Mouse (Mus musculus) thymus, adult 2 months (tissue): ENCODE data around the gene Gsdmc3. TPM values are rescaled to one million over a fixed set of nuclear protein-coding genes. Genes with fewer than 3 reads are reported as not detected.
"Not testable (repeated sequence)": the region's sequence is repeated elsewhere in the genome, so short reads cannot be mapped to it uniquely, and the experiment has no call there.

Experiments used
- DNase-seq: peaks from one replicate; pipeline ENCODE4 v3.0.0; 2021
- H3K27ac ChIP-seq: fragments of 200-500 bp; 2 replicates; pipeline ENCODE4 v1.5.1; 2012; ENCODE audit warnings: low read length, control low read depth; ENCODE audit not compliant: control insufficient read depth, insufficient read depth
- H3K27me3 ChIP-seq: fragments of 200-500 bp; 2 replicates; pipeline ENCODE4 v1.6.1; 2012; ENCODE audit warnings: mild to moderate bottlenecking, low read length, moderate library complexity, mixed read lengths; ENCODE audit not compliant: control insufficient read depth, insufficient read depth
- H3K36me3 ChIP-seq: fragments of 200-500 bp; 2 replicates; pipeline ENCODE4 v1.6.1; 2012; ENCODE audit warnings: mild to moderate bottlenecking, low read length, moderate library complexity; ENCODE audit not compliant: control insufficient read depth, insufficient read depth
- H3K4me1 ChIP-seq: fragments of 200-500 bp; replicated peaks from 2 replicates; pipeline ENCODE4 v1.6.1; 2012; ENCODE audit warnings: low read length; ENCODE audit not compliant: control insufficient read depth, insufficient read depth
- H3K4me3 ChIP-seq: fragments of 200-500 bp; 2 replicates; pipeline ENCODE4 v1.5.1; 2012; ENCODE audit warnings: mild to moderate bottlenecking, low read length, control low read depth, moderate library complexity; ENCODE audit not compliant: control insufficient read depth, insufficient read depth
- CTCF ChIP-seq: fragments of 200-500 bp; IDR thresholded peaks from 2 replicates; pipeline ENCODE4 v1.5.1; 2012; ENCODE audit warnings: mild to moderate bottlenecking, control low read depth, low read length, moderate library complexity, borderline replicate concordance; ENCODE audit not compliant: control insufficient read depth, poor library complexity, insufficient read depth; ENCODE audit errors: extremely low read depth
- POLR2A ChIP-seq: fragments of 200-500 bp; IDR thresholded peaks from 2 replicates; pipeline ENCODE4 v1.6.1; 2012; ENCODE audit warnings: mild to moderate bottlenecking, low read length, control low read depth, moderate library complexity; ENCODE audit not compliant: control insufficient read depth, poor library complexity, insufficient read depth; ENCODE audit errors: extremely low read depth
- WGBS: fragments of 180-500 bp; shearing (Covaris S2); methylation state at CpG from one replicate; pipeline ENCODE4 v1.1.7; 2018; 5-methylcytosine and 5-hydroxymethylcytosine counted together
- polyA plus RNA-seq: library from polyadenylated mRNA; depleted of rRNA; stranded (reverse); fragments of >200 nt; gene quantifications from 2 replicates; pipeline ENCODE4 v1.2.3, GENCODE M21; 2012; rRNA removed

The Gsdmc3 gene
- 0.08 and 0.26 TPM in 2 replicates for polyA plus RNA-seq

DNA sequence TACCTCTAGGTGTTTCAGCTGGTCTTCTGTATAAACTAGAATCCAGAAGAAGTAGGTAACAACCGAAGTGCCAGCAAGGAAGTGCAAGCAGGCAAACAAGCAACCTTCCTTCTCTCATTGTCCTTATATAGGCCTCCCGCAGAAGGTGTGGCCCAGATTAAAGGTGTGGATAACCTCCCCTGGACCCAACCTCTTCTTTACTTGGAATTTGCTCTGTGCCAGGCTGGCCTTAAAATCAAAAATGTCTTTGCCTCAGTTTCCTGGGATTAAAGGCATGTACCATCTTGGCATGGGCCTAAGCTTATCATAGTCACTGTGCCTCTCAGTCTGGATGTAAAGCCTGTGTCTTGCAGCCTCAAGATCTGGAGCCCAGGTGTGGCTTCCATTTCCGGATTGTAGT lies at the start of gene Gsdmc3:
Gene Gsdmc3 (minus strand): TSS at position 101 of the 400 bp plus-strand sequence.
- not testable (repeated sequence) for H3K27me3 ChIP-seq, DNase-seq, H3K4me1 ChIP-seq, H3K36me3 ChIP-seq, H3K27ac ChIP-seq, H3K4me3 ChIP-seq
- WGBS: 93% methylated on average over 1 of the region's 3 CpGs

DNA sequence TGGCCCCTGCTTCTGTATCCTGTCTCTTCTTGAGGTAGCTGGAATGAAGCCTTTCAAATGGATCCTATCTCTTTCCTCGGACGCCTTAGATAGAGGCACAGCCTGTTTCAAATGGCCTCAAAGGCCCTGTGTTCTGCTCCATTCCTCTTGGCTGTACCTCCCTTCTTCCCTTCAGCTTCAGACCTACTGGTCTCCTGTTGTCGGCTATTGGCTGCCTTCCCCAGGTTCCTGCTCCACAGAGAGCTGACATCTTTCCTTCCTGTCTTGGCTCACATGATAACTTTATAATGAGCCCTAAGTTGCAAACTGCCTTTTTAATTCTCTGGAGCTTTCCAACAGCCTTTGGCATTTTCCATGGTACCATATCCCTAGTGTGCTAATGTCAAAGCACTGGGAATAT lies 47.8 kb upstream of the Gsdmc3 start:
- no peak overlapping the region for H3K27ac ChIP-seq
- H3K4me3 ChIP-seq: no peak overlapping the region
- 95% methylated on average over 3 of the region's 3 CpGs for WGBS
- peaks cover 27% of the 10 kb centered on the region for H3K36me3 ChIP-seq
- no peaks in the 10 kb centered on the region for H3K27me3 ChIP-seq
- DNase-seq: no peak
- TF ChIP-seq POLR2A: no peak
- no peak for TF ChIP-seq CTCF
- 0 out of 2 replicates have a peak, but pooled peaks cover 2% of the 10 kb centered on the region for H3K4me1 ChIP-seq

DNA sequence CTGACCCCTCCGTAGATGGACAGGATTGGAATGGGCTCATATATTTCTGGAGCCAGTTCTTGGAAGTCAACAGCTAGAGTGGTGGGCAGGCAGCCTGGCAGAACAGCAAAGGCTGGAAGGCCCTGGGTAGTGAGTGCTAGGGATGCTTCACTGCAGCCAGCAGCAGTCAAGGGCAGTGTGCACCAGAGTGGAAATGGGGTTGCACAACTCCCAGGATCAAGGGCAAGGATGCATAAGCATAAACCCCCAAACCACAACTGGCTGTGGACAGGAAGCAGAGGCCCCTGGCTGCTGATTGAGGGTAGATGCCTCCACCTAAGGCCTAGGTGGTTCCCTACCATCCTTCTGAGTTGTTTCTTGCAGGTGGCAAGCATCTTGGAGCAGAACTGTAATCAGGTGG lies 46.1 kb upstream of the Gsdmc3 start:
- 75% methylated on average over 1 of the region's 1 CpGs for WGBS
- no peak for DNase-seq

DNA sequence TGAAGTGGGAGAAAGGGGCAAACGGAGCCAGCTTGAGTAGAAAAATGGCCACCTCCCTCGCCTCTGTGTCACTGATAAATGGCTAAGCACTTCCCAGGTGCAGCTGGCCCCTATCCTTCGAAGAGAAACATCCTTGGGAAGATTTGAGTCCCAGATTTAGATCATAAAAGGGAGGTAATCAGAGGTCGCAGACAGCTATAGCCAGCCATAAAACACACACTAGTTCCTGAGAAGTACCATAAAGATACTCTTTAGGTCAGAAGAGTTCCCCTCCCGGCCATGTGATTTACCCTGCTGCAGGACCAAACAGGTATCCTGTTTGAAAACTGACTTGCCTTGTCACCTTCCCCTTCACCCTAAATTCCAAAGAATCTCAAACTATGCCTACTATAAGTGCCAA lies 43.3 kb upstream of the Gsdmc3 start:
- H3K27ac ChIP-seq, H3K4me3 ChIP-seq, H3K4me1 ChIP-seq, H3K36me3 ChIP-seq, H3K27me3 ChIP-seq, DNase-seq: not testable (repeated sequence)
- WGBS: 79% methylated on average over 3 of the region's 5 CpGs

More for the DNA sequence above, 46.1 kb upstream of the Gsdmc3 start:
- Histone ChIP-seq H3K4me1 (0 out of 2 replicates have a peak, but pooled peaks cover 2% of the 10 kb centered on the region), H3K27me3 (no peaks in the 10 kb centered on the region), H3K36me3 (peaks cover 13% of the 10 kb centered on the region), H3K27ac (no peak overlapping the region), H3K4me3 (no peak overlapping the region)
- TF ChIP-seq CTCF: no peak
- TF ChIP-seq POLR2A: no peak

DNA sequence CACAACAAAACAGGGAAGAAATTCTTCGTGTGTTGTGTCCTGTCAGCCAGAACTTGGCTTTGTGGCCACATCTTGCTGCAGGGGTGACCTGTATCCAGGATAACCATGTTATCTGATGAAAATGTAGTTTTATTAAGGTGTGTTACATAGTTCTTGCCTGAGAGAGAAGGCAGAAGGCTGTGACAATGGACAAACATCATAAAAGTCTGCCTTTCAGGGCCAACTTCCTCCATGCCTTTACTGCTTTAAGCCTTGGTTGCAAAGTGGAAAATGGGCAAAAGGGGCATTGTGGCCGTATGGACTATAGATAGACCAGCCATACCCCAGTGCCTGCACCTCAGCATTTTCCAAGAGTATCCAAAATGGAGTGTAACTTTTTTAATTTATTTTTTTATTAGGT lies 41.4 kb upstream of the Gsdmc3 start:
- not testable (repeated sequence) for DNase-seq, H3K4me3 ChIP-seq, H3K36me3 ChIP-seq, H3K4me1 ChIP-seq, H3K27ac ChIP-seq, H3K27me3 ChIP-seq
- WGBS: 80% methylated on average over 1 of the region's 2 CpGs

DNA sequence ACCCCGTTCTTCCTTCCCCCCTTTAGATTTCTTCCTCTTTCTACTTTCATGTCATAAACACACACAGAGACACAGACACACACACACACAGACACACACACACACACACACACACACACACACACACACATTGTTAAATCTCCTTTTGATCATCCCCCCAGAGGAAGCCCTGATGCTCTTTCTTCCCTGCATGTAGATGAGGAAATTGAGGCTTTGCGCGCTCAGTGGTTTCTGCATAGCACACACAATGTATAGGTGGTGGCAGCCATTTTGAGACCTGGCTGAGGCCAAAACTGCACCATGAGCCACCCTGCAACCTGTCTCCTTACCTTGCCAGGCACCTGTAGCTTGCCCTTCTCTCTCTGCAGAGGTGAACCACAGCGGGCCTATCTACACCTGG lies 38.2 kb upstream of the Gsdmc3 start:
- not testable (repeated sequence) for H3K27me3 ChIP-seq, H3K4me3 ChIP-seq, H3K4me1 ChIP-seq, DNase-seq, H3K36me3 ChIP-seq, H3K27ac ChIP-seq
- 66% methylated on average over 4 of the region's 4 CpGs for WGBS

DNA sequence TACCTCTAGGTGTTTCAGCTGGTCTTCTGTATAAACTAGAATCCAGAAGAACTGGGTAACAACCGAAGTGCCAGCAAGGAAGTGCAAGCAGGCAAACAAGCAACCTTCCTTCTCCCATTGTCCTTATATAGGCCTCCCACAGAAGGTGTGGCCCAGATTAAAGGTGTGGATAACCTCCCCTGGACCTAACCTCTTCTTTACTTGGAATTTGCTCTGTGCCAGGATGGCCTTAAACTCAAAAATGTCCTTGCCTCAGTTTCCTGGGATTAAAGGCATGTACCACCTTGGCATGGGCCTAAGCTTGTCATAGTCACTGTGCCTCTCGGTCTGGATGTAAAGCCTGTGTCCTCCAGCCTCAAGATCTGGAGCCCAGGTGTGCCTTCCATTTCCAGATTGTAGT lies 33.8 kb upstream of the Gsdmc3 start, which contains the start of gene Gsdmc4:
Gene Gsdmc4 (minus strand): TSS at position 101 of the 400 bp plus-strand sequence.
- DNase-seq, H3K27me3 ChIP-seq, H3K4me1 ChIP-seq, H3K4me3 ChIP-seq, H3K36me3 ChIP-seq, H3K27ac ChIP-seq: not testable (repeated sequence)
- 98% methylated on average over 2 of the region's 2 CpGs for WGBS

DNA sequence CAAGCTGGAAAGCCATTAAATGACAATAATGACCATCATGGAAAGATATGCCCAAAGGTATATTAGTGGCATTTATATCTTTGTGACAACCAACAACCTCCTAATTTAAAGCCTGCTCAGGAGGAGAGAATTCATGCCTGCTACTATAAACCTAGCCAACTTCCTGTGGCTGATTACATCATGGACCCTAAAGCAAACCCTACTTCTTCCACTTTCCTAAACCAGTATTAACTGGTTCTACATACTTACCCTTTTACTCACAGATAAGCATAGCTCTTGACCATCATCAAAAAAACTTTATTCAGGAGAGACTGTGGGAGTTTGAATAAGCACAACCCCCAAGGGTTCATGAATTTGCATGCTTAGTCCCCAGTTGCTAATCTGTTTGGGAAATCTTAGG lies 31.5 kb upstream of the Gsdmc3 start:
- not testable (repeated sequence) for H3K27me3 ChIP-seq, H3K4me1 ChIP-seq, DNase-seq, H3K4me3 ChIP-seq, H3K27ac ChIP-seq, H3K36me3 ChIP-seq

DNA sequence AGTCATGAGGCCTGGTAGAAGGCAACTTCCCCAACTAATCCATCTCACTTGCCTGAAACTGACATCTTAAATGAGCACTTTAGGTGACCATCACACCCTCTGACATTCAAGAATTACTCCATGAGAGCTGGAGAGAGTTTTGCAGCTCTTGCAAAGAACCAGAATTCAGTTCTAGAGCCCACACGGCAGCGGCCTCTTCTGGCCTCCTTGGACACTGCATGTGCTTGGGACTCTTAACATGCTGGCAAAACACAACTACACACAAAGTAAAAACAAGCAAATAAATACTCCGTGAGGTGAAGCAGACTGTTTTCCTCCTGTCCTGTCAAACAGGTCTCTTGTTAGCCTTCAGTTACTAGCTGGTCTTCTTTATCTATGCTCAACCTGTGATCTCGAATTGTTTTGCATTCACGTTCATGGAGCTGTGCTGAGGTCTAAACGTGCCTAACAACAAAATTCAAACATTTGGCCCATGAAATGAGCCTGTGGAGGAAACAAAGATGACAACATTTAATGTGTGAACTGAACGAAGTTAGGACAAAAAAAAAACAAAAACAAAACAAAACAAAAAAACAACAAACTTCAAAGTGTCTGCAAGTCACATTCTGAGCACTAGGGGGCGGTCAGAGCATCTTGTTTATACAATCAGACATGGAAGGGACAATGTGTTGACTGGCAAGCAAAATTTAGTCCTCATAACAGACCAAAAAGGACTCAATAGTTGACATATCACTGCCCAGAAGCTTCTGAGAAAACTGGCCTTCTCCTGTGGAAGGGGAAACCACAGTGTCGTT lies 17.4 kb upstream of the Gsdmc3 start:
- 14% methylated on average over 9 of the region's 9 CpGs for WGBS
- peak; percentile 34 for DNase-seq
- not testable (repeated sequence) for H3K4me1 ChIP-seq, H3K27me3 ChIP-seq, H3K4me3 ChIP-seq, H3K27ac ChIP-seq, H3K36me3 ChIP-seq

DNA sequence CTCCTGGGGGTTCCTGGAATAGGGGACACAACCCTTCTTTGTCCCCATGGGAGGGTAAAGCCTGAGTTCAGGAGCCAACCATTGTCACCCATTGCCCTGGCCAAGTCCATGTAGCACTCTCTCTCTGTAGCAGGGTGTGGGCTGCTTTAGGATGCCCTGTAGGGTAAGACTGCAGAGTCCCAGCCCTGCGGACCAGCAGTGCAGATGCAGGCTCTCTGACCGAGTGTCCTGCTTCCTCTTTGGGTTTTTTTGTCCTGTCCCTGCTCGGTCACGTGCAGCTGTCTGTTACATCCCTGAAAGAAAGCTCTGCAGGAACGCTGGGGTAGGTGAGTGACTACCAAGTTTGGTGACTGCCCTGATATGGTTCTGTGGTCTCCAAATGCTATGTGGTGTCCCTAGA lies 10.1 kb upstream of the Gsdmc3 start:
- not testable (repeated sequence) for H3K27ac ChIP-seq, DNase-seq, H3K4me1 ChIP-seq, H3K36me3 ChIP-seq, H3K4me3 ChIP-seq, H3K27me3 ChIP-seq
- WGBS: 31% methylated on average over 5 of the region's 5 CpGs

DNA sequence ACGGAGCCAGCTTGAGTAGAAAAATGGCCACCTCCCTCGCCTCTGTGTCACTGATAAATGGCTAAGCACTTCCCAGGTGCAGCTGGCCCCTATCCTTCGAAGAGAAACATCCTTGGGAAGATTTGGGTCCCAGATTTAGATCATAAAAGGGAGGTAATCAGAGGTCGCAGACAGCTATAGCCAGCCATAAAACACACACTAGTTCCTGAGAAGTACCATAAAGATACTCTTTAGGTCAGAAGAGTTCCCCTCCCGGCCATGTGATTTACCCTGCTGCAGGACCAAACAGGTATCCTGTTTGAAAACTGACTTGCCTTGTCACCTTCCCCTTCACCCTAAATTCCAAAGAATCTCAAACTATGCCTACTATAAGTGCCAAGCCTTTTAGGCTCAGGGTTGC lies 9.6 kb upstream of the Gsdmc3 start:
- H3K27ac ChIP-seq, H3K27me3 ChIP-seq, H3K36me3 ChIP-seq, DNase-seq, H3K4me3 ChIP-seq, H3K4me1 ChIP-seq: not testable (repeated sequence)
- no CpG with 5 or more reads among the region's 5 CpGs for WGBS
